Mouse (Mus musculus): Measurements from ENCODE around the gene Acaa1a. TPM values are rescaled to one million over a fixed set of nuclear protein-coding genes. Genes with fewer than 3 reads are reported as not detected.

Acaa1a gene
- polyA plus RNA-seq, 1 experiment = 212 TPM

DNA sequence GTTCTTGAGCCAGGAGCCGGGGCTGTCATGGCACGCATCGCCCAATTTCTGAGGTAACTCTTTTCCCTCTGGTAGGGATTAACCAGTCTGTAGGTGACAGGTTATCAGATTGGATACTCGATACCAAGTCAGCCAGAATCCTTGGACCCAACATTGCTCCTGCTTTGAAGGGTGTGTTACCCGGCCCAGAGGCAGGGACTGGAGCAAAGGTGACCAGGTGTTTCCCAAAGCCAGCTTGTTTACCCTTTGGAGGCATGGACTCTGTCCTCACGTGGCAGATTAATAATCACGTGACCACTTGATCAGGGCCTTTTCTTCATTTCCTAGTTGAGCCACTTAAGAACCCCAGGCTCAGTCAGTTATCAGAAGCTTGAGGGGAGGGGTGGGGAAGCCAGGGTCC is 3.3 kb downstream of the Acaa1a start:
- TF ChIP-seq CTCF (IDR thresholded peaks at IDR 0.05; ENCODE audit: borderline replicate concordance, control insufficient read depth, extremely low read depth, insufficient read depth, low read length, poor library complexity) = no peak
- TF ChIP-seq POLR2A (IDR thresholded peaks at IDR 0.05; ENCODE audit: control insufficient read depth, extremely low read depth, insufficient read depth, low read length, poor library complexity) = no peak
- no peaks in the 10 kb centered on the region for H3K27me3 ChIP-seq (ENCODE audit: control insufficient read depth, insufficient read depth, low read length)
- 95% methylated on average over 7 of the region's 7 CpGs for WGBS
- peaks cover 14% of the 10 kb centered on the region for H3K4me1 ChIP-seq (replicated peaks; ENCODE audit: control insufficient read depth, insufficient read depth, low read length)
- DNase-seq = no peak
- H3K27ac ChIP-seq (ENCODE audit: control insufficient read depth, insufficient read depth, low read length) = no peak overlapping the region
- H3K36me3 ChIP-seq (ENCODE audit: control insufficient read depth, insufficient read depth, low read length) = peaks cover 16% of the 10 kb centered on the region
- no peak overlapping the region for H3K4me3 ChIP-seq (ENCODE audit: control insufficient read depth, insufficient read depth, low read length)

DNA sequence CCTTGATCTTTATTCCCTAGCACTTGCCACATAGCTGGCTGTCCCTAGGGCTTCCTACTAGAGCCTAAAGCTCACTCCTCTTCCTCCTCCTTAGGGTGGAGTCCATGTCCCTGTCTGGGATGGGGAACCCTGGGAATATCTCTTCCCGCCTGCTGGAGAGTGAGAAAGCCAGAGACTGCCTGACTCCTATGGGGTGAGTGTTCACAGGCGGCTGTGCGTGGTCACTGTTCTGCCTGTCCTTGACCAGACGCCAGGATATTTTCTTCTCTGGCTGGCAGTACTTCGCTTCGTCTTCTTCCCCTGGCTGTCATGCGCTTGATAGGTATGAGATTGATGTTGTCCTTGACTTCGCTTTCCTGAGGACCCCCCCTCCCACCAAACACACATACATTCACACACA is 6.9 kb downstream of the Acaa1a start:
- WGBS = 97% methylated on average over 8 of the region's 8 CpGs
- no peak overlapping the region for H3K27ac ChIP-seq (ENCODE audit: control insufficient read depth, insufficient read depth, low read length)
- TF ChIP-seq CTCF (IDR thresholded peaks at IDR 0.05; ENCODE audit: borderline replicate concordance, control insufficient read depth, extremely low read depth, insufficient read depth, low read length, poor library complexity) (no peak), POLR2A (IDR thresholded peaks at IDR 0.05; ENCODE audit: control insufficient read depth, extremely low read depth, insufficient read depth, low read length, poor library complexity) (no peak)
- no peak overlapping the region for H3K4me3 ChIP-seq (ENCODE audit: control insufficient read depth, insufficient read depth, low read length)
- no peaks in the 10 kb centered on the region for H3K27me3 ChIP-seq (ENCODE audit: control insufficient read depth, insufficient read depth, low read length)
- H3K4me1 ChIP-seq (replicated peaks; ENCODE audit: control insufficient read depth, insufficient read depth, low read length) = peaks cover 6% of the 10 kb centered on the region
- DNase-seq = no peak
- H3K36me3 ChIP-seq (ENCODE audit: control insufficient read depth, insufficient read depth, low read length) = peaks cover 25% of the 10 kb centered on the region

DNA sequence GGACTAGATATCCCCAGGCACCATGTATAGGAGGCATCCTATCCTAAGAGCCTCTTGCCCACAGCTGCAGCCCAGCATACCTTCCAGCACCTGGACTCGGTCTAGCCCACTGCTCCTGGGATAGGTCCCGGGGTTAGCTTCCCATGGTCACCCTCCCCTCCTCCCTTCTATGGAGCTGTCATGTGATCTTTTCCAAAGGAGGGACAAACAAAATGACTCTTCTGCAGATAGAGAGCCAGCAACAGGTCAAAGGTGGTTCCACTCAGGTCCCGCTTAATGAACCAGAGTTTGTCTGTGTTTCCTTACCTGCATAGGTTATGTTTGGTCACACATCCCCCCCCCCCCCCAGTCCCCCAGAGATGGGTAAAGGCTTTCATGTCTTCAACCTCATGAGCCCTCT is 11.1 kb downstream of the Acaa1a start:
- H3K36me3 ChIP-seq (ENCODE audit: control insufficient read depth, insufficient read depth, low read length) = peaks cover 25% of the 10 kb centered on the region
- H3K4me3 ChIP-seq (ENCODE audit: control insufficient read depth, insufficient read depth, low read length) = no peak overlapping the region
- H3K4me1 ChIP-seq (replicated peaks; ENCODE audit: control insufficient read depth, insufficient read depth, low read length) = no peaks in the 10 kb centered on the region
- no peak overlapping the region for H3K27ac ChIP-seq (ENCODE audit: control insufficient read depth, insufficient read depth, low read length)
- TF ChIP-seq POLR2A (IDR thresholded peaks at IDR 0.05; ENCODE audit: control insufficient read depth, extremely low read depth, insufficient read depth, low read length, poor library complexity) = no peak
- TF ChIP-seq CTCF (IDR thresholded peaks at IDR 0.05; ENCODE audit: borderline replicate concordance, control insufficient read depth, extremely low read depth, insufficient read depth, low read length, poor library complexity) = no peak
- no peak for DNase-seq
- H3K27me3 ChIP-seq (ENCODE audit: control insufficient read depth, insufficient read depth, low read length) = no peaks in the 10 kb centered on the region
- WGBS = 90% methylated on average over 3 of the region's 3 CpGs

DNA sequence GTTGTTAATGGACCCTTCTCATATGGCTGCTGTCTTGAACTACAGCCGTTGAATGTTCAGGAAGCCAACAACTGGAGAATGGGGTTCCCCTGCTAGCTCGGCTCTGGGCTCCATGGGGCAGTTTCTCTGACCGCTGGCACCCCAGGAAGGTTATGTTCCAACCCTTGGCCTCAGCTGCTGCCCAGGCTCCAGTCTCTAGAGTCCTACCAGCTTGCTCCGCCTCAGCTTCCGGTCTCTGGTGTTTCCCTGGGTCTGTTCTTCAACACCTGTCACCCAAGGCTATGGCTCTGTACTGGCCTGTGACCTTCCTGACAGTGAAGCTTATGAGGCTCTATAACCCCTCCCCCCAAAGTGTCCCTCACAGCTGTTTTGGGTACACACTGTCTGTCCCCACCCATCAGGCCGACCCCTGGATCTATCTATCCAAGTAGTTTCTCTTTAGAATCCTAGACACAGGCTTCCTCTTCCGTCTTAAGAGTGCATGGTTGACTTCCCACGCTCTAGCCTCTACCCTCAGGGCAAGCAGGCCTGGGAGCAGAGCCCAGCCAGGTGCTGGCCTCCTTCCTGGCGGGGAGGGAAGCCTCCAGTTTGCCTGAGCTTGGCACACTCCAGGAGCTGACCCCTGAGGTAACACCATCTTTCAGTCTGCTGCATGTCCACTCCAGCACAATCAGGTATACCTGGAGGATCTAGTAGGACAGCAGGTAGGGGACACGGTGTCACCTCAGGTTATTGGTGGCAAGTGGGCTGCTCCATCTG is 11.7 kb downstream of the Acaa1a start:
- 94% methylated on average over 10 of the region's 10 CpGs for WGBS
- Histone ChIP-seq H3K27ac (ENCODE audit: control insufficient read depth, insufficient read depth, low read length) (no peak overlapping the region), H3K4me3 (ENCODE audit: control insufficient read depth, insufficient read depth, low read length) (no peak overlapping the region), H3K27me3 (ENCODE audit: control insufficient read depth, insufficient read depth, low read length) (no peaks in the 10 kb centered on the region), H3K4me1 (replicated peaks; ENCODE audit: control insufficient read depth, insufficient read depth, low read length) (no peaks in the 10 kb centered on the region), H3K36me3 (ENCODE audit: control insufficient read depth, insufficient read depth, low read length) (peaks cover 20% of the 10 kb centered on the region)
- TF ChIP-seq POLR2A (IDR thresholded peaks at IDR 0.05; ENCODE audit: control insufficient read depth, extremely low read depth, insufficient read depth, low read length, poor library complexity) (no peak), CTCF (IDR thresholded peaks at IDR 0.05; ENCODE audit: borderline replicate concordance, control insufficient read depth, extremely low read depth, insufficient read depth, low read length, poor library complexity) (no peak)
- DNase-seq = no peak

DNA sequence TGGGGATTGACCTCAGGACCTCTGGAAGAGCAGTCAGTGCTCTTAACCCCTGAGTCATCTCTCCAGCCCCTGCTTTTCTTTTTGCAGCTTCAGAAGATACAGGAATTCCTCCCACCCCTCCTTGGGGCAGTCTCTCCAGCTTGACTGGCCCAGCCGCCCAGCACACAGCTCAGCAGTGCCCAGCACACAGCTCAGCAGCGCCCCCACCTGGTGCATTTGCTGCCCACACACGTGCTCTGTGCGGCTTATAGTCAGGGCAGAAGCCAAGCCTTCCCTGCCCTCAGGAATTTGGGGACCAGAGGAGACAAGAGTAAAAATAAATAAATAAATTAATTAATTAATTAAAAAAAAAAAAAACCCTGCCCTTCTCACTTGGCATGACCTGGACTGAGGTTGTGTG is 12.6 kb downstream of the Acaa1a start:
- WGBS = 47% methylated on average over 4 of the region's 4 CpGs
- DNase-seq = peak; percentile 69
- H3K4me3 ChIP-seq (ENCODE audit: control insufficient read depth, insufficient read depth, low read length) = no peak overlapping the region
- peaks cover 14% of the 10 kb centered on the region for H3K36me3 ChIP-seq (ENCODE audit: control insufficient read depth, insufficient read depth, low read length)
- no peaks in the 10 kb centered on the region for H3K27me3 ChIP-seq (ENCODE audit: control insufficient read depth, insufficient read depth, low read length)
- no peaks in the 10 kb centered on the region for H3K4me1 ChIP-seq (replicated peaks; ENCODE audit: control insufficient read depth, insufficient read depth, low read length)
- TF ChIP-seq POLR2A (IDR thresholded peaks at IDR 0.05; ENCODE audit: control insufficient read depth, extremely low read depth, insufficient read depth, low read length, poor library complexity) (no peak), CTCF (IDR thresholded peaks at IDR 0.05; ENCODE audit: borderline replicate concordance, control insufficient read depth, extremely low read depth, insufficient read depth, low read length, poor library complexity) (peak; percentile 79; the same call in 1 of the 2 replicates)
- H3K27ac ChIP-seq (ENCODE audit: control insufficient read depth, insufficient read depth, low read length) = no peak overlapping the region

DNA sequence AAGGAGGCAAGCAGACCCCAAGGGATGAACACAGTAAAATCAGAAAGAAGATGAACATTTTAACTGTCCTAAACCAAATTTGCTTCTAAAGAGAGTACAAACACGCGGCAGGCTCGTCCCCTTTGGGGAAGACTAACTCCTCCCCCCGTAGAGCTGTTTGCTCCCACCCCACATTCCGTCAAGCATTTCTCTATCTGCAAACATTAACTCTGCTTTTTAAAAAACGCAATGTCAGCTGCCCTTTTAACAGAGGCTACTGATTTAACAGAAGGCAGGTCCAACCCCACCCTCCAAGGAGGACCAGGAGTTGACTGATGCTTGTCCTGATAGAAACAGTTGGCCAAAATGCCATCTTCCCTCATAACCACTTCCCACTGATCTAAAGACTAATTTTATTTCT is 14.4 kb downstream of the Acaa1a start:
- 93% methylated on average over 6 of the region's 6 CpGs for WGBS
- Histone ChIP-seq H3K4me1 (replicated peaks; ENCODE audit: control insufficient read depth, insufficient read depth, low read length) (peaks cover 3% of the 10 kb centered on the region), H3K27ac (ENCODE audit: control insufficient read depth, insufficient read depth, low read length) (no peak overlapping the region), H3K27me3 (ENCODE audit: control insufficient read depth, insufficient read depth, low read length) (no peaks in the 10 kb centered on the region), H3K4me3 (ENCODE audit: control insufficient read depth, insufficient read depth, low read length) (no peak overlapping the region), H3K36me3 (ENCODE audit: control insufficient read depth, insufficient read depth, low read length) (peaks cover 5% of the 10 kb centered on the region; the same call in 1 of the 2 replicates)
- no peak for TF ChIP-seq CTCF (IDR thresholded peaks at IDR 0.05; ENCODE audit: borderline replicate concordance, control insufficient read depth, extremely low read depth, insufficient read depth, low read length, poor library complexity)
- no peak for TF ChIP-seq POLR2A (IDR thresholded peaks at IDR 0.05; ENCODE audit: control insufficient read depth, extremely low read depth, insufficient read depth, low read length, poor library complexity)
- no peak for DNase-seq

Data from thymus, adult 2 months (tissue).